Mouse (Mus musculus) retina, embryonic 14.5 days (tissue): ENCODE measurements around the gene Dicer1.
A peak's percentile ranks its signal among the peaks of the same experiment; 100 is the strongest.

Source experiments
- DNase-seq: peaks from one replicate; pipeline ENCODE4 v3.0.0-alpha.2; 2015; ENCODE audit warnings: low spot score

Gene Dicer1

DNA sequence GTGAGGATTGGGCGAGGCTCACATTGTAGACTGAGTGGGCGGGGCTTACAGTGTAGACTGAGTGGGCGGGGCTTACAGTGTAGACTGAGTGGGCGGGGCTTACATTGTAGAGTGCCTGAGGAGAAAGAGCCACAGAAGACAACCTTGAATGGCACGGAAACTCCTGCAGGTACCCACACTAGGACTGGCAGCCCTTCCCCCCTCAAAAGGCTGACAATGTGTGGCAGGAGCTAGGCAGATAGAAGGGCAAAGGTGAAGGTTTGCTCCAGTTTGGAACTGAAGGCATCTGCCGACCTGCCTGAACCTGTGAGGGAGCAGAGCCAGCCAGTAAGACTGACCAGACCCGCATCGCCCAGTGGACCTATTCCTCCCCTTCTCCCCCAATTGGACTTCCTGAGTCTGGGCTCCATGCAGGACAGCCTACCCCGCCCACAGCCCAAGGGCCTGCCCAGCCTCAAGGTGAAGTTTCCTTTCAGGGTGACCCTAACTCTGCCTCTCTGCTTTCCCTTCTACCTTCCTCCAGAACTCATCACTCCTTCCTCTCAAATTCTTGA lies 74.3 kb downstream of the Dicer1 start:
- no peak for DNase-seq

GRCm38 (mm10) chr12:104676535-104677370 lies 75.0 kb downstream of the Dicer1 start:
- DNase-seq, result peak; percentile 40

DNA sequence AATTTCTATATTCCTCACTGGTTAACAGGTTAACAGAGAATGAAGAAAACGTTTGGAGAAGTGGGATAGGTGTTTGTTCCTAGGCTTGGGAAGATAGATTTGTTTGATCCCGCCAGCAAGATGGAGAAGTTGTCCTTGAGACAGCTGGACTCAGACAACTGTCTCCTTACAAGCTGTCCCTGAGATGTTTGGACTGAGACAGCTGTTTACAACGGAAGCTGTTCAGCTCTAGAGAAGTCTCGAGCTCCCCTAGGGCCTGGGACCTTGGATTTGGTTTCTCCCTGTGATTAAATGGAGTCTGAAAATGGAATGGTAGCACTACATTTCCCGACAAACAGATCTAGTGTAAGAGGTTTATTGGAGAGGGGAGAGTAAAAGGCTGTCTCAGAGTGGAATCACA lies 78.8 kb downstream of the Dicer1 start:
- DNase-seq, result no peak

GRCm38 (mm10) chr12:104672406-104672805 lies 79.3 kb downstream of the Dicer1 start:
- no peak for DNase-seq

DNA sequence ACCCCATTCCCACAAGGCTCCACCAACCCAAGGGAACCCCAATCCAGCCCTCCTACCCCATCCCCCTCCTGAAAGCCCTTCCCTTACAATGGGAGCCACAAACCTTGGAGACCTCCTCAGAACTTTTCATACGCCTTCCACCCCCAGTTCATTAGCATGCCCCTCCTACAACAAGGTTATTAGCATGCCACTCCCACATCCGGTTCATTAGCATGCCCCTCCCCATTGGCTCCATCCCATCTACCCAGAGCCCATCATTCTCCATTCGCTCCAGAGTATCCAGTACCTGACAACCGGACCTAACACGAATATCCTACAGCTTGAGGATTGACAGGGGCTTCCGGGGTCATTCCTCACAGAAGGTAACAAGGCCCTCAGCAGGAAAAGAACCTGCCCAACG lies 83.9 kb downstream of the Dicer1 start:
- no peak for DNase-seq

DNA sequence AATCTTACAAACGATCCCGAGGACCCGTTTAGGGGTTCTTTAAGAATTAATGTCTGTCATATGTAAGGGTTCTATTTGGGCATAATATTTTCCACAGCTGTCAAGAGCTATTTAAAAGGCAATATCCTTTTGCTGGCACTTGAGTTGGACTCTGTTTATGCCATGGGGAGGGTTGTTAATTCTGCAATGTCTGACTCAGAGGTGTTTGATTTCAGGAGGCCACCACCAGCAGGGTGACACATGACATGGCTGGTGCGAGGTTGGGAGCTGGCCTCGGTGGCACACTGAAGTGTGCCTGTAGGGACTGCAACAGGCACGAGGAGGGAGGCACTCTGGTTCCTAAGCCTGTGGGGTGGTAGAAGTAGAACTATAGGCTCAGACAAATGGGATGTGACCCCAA lies 85.8 kb downstream of the Dicer1 start:
- no peak for DNase-seq

GRCm38 (mm10) chr12:104665521-104665920 lies 86.2 kb downstream of the Dicer1 start:
- no peak for DNase-seq

DNA sequence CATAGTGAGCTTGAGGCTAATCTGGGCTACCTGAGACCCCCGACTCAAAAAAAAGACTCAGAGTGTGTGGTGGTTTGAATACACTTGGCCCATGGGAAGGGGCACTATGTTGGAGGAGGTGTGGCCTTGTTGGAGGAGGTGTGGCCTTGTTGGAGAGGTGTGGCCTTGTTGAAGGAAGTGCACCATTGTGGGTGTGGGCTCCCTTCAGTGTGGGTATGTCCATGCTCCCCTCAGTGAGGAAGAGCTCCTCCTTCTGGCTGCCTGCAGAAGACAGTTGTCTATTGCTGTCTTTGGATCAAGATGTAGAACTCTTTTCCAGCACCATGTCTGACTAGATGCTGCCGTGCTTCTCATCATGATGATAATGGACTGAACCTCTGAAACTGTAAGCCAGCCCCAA lies 95.6 kb downstream of the Dicer1 start:
- no peak for DNase-seq

DNA sequence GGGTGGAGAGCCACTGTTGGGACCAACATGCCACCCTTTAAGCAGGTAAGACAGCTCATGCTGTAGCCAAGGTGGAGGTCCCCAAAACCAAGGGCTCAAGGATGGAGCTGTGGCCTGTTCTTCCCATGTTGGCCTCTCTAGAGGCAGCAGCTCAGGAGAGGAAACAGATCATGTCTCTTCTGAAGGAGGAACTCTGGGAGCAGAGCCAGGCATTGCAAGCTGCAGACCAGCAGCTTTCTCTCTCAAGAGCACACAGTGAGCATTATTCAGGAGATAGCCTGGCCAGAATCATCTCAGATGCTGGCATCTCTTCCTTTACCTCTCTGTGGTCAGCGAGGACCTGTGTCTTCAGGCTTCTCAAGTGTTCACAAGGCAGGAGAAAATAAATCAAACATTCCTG lies 96.7 kb downstream of the Dicer1 start:
- no peak for DNase-seq

GRCm38 (mm10) chr12:104652021-104652420 lies 99.7 kb downstream of the Dicer1 start:
- no peak for DNase-seq

DNA sequence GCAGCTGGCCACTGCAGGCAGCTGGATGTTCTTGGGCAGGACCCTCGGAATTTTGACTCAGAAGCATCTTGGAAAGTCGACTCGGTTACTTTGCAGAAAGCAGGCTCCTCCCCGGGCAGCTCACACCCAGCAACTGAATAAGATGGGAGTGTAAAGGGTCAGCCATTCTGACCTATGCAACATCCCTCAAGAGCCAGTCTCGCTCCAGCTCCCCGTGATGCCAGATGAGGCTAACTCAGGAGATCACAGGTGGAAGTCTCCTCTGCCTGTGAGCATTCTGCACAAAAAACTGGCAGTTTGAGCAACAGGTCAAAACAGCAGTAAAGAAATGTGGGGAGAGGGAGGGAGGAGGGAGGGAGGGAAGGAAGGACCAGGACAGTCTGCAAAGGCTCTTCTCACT lies 100.5 kb downstream of the Dicer1 start:
- DNase-seq, result no peak

GRCm38 (mm10) chr12:104650510-104651260 lies 101.1 kb downstream of the Dicer1 start:
- peak; percentile 3 for DNase-seq

- no peak for DNase-seq
Measured at GRCm38 (mm10) chr12:104648366-104648765, 103.4 kb downstream of the Dicer1 start.

- no peak for DNase-seq
Measured at GRCm38 (mm10) chr12:104642337-104642736, 109.4 kb downstream of the Dicer1 start.

DNA sequence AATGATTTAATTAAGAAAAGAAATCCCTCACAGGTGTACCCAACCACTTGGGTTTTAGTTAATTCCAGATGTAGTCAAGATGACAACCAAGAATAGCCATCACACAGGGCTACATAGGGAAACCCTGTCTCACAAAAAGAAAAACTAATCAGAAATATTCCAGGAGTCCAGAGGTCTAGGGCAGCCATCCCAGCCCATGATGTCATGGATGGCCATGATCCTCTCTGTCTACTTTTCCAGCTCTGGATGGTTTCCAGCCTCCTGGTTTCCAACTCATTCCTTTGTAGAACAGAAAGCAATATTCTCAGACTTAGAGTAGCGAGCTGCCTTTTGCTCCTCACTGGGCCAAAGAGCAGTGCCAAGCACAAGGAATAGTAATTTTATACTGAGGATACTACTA lies 110.8 kb downstream of the Dicer1 start:
- DNase-seq, result no peak

DNA sequence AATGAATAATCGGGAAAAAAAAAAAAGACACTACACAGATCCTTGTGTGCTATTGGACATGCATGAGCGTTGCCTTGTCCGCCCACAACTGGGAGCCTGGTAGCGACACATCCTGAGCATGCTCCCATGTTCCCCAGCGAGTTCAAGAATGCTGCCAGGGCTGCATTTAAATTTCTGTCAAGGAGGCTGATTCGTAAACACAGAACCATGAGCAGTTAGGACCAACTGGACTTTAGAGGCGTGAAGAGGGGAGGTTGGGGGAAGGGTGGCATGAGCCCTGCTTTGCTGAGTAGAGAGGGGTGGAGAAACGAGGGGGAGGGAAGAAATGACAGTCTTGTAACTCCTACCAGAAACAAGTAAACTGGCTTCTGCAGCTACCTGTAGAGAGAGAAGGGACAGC lies 113.6 kb downstream of the Dicer1 start:
- DNase-seq, result no peak
